Mouse (Mus musculus) adrenal gland (tissue): ENCODE results near the gene Hist2h3c2.

ENCODE experiments used
- intact Hi-C: fragments of 180-260 bp; cut with DNase I; formaldehyde crosslinking; loops from one replicate; pipeline ENCODE4 v1.15.1; 2025

Hist2h3c2 gene

DNA sequence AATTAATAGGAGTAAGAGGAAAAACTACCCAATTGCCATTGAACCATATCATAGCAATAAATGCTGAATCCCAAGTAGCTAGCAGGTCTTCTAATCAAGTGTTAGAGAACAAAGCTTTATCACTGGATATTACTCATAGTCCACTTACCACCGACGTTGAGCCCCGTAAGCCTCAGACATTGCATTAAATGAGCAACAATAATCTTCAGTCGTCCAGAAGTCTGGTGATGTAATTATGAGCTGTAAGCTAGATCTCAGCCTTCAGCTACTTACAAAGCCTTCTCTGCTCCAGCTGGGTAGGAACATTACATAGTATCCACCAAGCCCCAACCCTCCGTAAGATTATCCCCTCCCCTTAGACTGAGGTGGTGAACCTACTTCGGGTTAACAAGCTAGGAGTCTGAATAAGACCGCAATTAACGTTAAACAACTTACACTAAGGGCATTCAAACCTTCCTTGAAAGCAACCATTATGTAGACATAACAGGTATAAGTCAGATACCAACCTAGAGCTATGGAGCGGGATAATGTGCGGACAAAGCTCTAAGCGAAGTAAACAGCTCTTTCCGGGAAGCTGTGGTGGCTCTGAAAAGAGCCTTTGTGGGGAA, 919 bp downstream of the Hist2h3c2 start:
- intact Hi-C loops: no loop called here

DNA sequence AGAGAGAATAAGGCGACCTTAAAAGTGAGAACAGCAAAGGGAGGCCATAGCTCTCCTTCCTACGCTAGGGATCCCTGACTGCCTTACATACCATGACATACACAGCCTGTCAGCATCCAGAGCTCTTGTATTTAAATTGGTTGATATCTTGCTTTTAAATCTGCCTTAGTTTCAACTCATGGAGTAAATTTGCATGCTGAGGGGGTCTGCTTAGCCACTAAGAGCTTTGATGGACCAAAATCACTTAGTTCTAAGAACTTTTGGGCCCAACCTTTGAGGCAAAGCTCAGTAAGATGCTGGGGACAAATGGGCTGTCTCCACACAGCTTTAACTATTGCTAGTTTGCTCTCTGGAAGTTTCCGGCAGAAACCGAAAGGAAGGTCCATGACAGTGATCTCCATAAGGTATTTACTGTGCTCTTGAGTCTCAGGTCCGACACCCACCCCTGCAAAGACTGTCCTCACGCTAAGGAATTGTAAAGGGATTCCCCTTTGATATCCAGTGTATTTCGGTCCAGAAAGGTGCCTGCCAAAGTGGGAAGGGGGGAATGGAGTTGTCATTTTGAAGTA, 1.5 kb downstream of the Hist2h3c2 start:
- intact Hi-C loops: no loop called here

DNA sequence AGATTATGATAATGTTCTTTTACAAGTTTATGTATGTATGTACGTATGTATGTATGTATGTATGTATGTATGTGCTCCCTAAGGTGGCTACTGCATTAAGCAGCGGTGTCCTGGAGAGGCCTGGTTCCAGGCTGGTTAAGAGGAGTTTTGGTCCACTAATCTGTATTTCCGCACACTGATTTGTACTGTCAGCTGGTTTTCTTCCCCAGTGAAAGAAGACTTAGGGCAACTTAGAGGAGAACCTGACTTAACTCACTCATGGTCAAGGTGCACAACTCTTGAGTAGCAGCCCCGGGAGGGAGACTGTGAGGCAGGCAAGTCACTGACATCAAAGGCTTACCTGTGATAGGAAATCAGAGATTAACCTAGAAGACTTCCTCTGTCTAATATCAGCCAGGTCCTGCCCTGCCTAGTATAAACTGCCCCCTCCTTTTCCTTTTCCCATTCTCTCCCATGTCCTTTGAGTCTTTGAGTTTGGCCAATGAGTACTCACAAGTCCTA, 2.0 kb downstream of the Hist2h3c2 start:
- intact Hi-C loops: no loop called here

DNA sequence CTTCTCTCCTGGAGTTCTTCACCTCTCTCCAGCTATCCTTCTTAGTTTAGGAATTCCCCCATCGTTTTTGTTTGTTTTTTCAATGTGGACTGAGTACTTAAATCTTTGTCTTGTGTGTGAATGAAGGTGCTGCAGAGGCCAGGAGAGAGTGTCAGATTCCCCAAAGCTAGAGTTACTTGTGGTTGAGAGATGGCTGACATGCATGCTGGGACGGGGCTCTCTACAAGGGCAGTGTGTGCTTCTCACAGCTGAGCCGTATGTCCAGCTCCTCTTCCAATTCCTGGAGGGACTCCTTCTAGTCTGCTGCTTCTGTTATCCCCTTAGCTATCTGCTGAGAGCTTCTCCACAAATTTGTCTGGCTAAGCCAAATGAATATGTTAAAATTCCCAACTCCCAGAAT, 3.1 kb downstream of the Hist2h3c2 start:
- intact Hi-C loops: no loop called here

DNA sequence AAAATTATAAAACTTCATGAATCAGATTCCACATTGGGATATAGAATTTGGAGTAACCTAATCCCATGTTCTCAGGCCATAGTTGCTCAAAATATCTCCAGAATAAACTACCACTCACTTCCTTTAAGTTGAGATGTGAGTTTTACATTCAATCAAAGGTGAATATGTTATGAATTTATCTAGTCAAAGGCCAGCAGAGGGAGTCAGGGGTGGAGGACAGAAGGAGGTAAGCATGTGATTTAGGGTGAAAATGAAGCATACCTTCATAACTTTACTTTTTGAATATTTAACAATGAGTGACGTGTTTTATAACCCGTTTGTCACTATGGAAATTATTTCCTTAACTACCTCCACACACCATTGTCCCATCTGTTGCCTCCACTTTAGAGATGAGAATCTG, 4.0 kb downstream of the Hist2h3c2 start:
- intact Hi-C loops: no loop called here

DNA sequence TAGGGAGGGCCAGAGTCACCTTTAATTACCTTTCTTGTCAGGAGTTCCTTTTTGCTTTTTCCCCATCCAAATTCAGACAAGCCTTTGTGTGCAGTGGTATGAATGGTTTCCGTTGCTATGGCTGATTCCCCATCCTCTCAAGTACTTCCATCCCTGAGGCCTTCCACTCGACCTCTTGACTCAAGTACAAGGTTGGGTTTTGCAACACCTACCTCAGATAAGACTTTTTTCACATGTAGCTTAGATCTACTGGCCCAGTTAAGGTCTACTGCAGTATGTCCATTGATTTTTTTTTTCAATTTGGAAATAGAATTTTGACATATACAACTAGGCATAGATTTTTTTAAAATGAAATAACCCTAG, 7.2 kb downstream of the Hist2h3c2 start:
- intact Hi-C loops: no loop called here

DNA sequence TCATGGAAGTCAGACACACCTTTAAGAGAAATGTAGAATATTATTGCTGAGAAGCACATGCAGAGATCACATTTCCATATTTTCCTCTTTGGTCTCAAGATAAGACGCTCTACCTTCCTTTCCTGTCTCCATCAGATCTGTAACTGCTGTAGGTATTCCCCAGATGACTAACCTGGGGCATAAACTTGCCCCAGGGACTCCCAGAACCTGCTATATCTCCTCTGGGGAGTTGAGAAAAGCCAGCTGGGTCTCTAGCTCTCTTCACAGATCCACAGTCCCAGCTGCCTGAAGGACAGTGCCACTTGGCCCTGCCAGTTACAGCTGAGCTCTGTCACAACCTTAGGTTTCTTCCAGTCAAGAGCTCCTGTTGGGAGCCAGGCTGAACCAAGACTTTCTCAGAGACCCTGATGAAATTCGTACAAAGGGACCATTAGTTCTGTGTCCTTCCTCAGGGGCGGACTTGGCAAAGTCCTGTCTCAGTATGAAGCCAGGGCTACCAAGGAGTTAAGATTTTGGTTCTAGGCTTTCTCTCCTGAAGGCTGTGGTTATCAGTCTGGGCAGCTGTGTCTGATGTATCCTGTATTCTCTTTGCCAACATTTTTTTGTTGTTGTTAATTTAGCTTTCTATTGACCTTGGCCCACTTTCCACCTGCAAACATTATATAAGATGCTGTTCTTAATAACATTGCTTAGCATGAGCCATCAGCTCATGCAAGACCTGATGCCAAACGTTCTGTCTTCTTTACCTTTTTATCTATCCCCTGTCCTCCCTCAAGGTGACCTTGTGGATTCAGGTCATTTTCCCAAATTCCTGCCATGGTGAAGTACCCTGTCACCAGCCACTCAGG, 7.8 kb downstream of the Hist2h3c2 start:
- intact Hi-C loops: no loop called here

DNA sequence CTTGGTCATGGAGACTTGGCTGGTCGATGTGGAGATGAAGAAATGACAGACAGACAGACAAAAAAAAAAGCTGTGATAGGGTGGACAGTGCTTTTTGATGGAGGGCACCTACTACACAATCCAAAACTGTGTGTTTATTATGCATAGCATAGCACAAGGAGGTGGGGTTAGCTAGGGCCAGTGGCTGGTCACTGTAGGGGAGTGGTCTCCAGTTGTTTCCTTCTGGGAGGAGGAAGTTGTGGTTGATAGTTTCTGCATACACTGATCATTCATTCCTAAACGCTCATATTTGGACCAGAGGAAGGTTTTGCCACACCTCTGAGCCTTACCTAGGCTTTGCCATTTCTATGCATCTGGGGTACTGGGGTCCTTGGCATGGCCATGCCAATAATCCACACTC, 8.5 kb downstream of the Hist2h3c2 start:
- intact Hi-C loops: no loop called here

DNA sequence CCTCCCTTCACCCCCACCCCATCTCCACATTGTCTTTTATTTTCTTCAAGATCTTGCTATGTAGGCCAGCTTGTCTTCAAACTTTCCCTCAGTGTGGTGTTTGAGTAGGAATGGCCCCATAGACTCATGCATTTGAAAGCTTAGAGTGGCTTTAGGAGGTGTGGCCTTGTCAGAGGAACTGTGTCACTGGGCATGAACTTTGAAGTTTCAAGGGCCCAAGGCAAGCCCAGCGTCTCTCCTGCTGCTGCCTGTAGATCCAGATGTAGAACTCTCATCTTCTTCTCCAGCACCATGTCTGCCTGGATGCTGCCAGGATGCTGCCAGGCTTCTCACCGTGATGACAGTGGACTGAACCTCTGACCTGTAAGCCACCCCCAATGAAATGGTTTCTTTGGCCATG, 10.1 kb downstream of the Hist2h3c2 start:
- intact Hi-C loops: no loop called here

DNA sequence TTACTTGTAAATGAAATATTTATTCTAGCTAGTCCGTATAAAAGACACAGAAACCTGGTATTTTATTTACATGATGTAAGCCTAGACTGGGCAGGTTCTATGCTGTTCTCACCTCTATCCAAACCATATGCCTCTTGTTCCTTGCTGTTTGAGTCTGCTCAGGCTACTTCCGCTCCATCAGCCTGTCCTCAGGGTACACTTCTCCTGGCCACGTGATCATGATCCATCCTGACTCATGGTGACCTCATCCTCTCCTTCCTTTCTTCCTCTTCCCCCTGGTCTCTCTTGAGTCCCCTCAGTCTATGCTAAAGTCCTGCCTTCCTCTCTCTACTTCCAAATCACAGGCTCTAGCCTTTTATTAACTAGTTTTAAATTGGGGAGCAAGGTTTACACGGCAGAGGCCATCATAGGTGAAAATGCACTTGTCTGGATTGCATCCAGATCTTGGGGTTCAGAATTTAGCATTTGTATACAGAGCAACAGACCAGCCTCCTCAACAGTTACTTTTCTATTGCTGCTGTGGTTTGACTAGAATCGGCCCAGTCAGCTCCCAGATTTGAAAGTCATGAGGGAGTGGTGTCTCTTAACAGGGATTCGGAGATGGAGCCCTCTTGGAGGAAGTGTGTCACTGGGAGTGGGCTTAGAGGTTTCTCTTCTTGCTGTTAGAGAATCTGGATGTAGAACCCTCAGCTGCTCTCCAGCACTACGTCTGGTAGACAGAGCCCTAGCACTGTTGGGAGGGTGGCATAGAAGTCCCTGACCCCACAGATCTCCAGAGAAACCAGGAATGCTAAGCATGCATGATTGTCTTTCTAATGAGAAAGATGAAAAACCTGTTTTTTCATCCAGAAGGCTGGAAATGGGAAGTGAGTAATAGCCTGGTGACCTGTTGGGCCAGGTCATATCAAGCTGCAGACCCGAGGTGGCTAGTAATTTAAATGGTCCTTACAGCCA, 12.0 kb downstream of the Hist2h3c2 start:
- intact Hi-C loops: no loop called here

DNA sequence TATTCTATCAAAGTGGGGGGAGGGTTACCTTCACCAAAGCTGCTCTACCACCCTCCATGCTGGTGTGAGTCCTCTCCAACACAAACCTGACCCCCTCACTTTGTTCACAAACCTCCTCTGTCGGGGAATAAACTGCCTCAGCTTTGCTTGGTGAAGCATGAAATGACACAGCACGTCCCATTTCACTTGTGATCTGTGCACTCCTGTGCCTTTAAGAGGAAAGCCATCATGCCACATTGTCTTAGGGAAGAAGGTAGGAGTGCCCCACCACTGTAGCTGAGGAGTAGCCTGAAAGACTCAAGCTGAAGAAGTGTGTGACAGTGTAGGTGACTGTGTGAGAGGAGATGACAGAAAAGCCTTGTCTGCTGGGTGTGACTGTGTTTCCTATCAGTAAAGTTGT, 13.5 kb downstream of the Hist2h3c2 start:
- intact Hi-C loops: no loop called here

DNA sequence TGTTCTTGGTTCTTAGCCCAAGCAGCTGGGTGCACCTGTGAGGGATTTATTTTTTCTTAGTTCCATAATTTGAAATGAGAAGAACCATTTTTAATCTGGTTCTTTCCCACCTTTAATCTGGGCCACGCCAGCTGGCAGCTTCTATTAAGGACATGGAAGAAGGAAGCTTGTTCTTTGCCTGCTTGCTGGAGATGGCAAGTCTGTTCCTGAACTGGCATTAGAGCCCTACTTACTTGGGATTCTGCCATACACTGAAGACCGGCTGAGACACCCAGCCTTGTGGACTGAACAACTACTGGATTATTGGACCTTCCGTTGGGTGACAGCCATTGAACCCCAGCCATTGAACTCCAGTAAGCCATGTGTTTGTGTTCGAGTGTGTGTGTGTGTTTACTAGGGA, 16.2 kb downstream of the Hist2h3c2 start:
- intact Hi-C loops: no loop called here

DNA sequence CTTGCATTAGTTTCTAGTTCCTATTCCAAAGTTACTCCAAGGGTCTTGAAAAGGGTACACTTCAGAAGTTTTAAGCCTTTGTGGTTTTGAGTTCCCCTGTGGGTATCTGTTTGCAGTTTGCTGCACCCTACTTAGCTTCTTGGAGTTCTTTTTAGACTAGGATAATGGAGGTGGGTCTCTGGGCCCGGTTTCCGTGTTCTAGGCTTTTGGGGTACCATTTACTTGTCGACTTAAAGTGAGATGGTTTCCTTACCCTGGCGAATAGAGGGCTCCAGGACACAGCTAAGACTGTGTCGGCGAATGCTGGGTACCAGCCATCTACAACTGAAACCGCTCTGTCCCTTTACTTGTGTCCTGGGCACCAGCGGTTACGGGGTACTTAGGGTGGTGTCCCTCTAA, 17.3 kb downstream of the Hist2h3c2 start:
- intact Hi-C loops: loop anchor here (2.0 kb wide), 1 partner anchor 23 kb away; the partner anchor contains the start of gene Hist2h2aa1

DNA sequence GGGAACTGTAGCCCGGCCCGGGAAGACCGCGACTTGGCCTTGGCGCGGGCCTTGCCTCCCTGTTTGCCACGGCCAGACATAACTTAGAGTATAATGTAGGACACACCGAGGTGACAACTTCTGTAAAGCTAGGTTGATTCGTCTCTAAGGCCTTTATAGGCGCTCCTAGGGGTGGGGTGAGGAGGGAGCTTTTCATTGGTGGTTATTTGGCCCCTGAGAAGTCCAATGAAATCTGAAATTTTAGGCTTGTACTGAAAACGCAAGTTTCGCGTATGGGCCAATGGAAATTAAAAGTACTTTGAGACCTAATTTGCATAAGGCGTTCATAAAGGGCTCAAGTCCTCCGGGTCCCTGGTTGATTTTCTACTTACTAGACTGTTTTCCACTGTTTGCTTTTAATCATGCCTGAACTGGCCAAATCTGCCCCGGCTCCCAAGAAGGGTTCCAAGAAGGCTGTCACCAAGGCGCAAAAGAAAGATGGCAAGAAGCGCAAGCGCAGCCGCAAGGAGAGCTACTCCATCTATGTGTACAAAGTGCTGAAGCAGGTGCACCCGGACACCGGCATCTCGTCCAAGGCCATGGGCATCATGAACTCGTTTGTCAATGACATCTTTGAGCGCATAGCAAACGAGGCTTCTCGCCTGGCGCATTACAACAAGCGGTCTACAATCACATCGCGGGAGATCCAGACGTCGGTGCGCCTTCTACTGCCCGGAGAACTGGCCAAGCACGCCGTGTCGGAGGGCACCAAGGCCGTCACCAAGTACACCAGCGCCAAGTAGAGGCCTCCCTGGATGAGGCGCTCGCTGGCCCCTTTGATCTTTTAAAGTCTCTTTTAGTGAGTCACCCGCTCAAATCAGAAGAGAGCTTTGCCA, 17.9 kb downstream of the Hist2h3c2 start, which contains the start of the genes Hist2h2ac and Hist2h2be:
Gene Hist2h2ac, minus strand, starts transcription at position 116 of the 875 bp plus-strand sequence.
Gene Hist2h2be, plus strand, starts transcription at position 355 of the 875 bp plus-strand sequence.
- intact Hi-C loops: loop anchor here (2.0 kb wide), 1 partner anchor 24 kb away; the partner anchor contains the start of gene Hist2h2aa1

DNA sequence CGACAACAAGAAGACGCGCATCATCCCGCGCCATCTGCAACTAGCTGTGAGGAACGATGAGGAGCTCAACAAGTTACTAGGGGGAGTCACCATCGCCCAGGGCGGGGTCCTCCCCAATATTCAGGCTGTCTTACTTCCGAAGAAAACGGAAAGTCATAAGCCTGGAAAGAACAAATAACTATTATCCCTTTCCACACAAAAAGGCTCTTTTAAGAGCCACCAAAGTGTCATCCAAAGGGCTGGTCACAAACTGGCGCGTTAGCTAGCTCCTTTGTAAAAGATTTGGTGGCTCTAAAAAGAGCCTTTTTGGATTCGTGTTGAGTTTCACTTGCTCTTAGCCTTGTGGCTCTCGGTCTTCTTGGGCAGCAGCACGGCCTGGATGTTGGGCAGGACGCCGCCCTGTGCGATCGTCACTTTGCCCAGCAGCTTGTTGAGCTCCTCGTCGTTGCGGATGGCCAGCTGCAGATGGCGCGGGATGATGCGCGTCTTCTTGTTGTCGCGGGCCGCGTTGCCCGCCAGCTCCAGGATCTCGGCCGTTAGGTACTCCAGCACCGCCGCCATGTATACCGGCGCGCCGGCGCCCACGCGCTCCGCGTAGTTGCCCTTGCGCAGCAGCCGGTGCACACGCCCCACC, 18.7 kb downstream of the Hist2h3c2 start:
- intact Hi-C loops: loop anchor here (2.0 kb wide), 1 partner anchor 25 kb away; the partner anchor contains the start of gene Hist2h2aa1

DNA sequence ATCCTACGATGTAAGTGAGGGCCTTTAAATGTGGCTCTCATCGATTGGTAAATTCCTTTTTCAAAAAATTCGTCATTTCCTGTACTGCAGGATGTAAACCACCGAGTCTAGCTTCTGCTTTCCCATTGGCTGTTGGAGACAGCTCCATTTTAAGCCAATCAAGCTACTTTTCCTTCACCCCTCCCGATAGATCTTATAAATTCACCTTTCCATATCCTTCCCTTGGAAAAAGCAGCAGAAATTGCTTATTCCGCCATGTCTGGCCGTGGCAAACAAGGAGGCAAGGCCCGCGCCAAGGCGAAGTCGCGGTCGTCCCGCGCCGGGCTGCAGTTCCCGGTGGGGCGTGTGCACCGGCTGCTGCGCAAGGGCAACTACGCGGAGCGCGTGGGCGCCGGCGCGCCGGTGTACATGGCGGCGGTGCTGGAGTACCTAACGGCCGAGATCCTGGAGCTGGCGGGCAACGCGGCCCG, 19.2 kb downstream of the Hist2h3c2 start, which contains the start of the genes Bola1 and Hist2h2ab:
Gene Bola1, minus strand, starts transcription at position 49 of the 470 bp plus-strand sequence.
Gene Hist2h2ab, plus strand, starts transcription at position 205 of the 470 bp plus-strand sequence.
- intact Hi-C loops: loop anchor here (2.0 to 5.0 kb wide), 3 partner anchors 25 to 57 kb away; partner anchors contain the start of genes Hist2h2aa1, Hist2h4 and Mtmr11

DNA sequence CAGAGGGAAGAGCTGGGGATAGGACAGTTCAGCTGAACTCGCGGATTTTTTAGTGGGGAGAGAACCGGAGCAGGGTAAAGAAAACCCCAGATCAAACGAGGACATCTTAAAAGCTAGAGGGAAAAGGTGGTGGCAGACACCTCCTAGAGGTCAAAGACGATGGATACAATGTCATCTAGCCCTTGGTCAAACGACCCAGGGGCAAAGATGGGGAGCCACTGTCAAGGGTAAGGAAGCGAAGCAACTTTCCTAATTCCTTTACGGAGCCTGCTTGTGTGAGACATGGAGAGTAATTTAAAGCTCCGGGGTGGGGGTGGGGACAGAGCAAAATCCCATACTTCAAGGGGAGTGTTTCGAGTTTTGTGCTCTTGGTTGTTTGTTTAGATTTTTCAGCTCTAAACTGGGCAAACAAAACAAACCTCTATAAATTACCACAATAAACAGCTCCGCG, 19.7 kb downstream of the Hist2h3c2 start:
- intact Hi-C loops: loop anchor here (5.0 kb wide), 2 partner anchors 43 to 57 kb away; partner anchors contain the start of genes Hist2h4 and Mtmr11

DNA sequence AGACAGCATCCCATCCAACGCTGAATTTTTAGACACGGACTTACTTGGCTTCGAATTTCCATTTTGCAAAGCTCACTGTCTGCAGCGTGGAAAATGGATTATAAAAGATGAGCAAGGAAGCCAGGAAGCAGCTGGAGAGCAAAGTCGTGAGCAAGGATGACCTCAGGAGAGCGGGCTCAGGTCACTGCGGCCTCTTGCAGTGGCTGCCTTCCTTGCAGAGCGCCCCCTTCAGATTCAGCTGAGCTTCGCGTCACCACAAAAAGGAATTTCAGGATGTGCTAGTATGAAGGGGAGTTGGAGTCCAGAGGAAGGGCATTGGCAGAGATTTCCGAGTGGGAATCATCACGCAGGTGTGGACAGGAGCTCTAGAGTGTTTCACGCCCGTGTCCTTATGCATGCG, 29.7 kb downstream of the Hist2h3c2 start:
- intact Hi-C loops: no loop called here

DNA sequence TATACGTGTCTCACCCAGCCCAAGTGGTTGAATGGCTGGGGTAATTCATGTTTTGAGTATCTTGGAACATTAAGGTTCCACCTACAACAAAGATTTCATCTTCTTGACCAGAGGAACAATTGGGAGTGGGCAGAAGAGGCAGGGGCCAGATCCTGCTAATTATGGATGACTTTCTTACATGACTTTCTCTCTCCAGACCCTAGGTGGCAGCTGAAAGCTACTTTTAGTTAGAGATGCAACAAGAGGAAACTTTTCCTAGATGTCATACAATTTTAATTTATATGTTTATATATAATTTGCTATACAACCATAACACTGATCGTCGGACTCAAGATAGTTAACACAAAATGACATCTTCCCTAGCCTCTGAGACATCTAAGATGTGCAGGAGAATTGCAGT, 31.1 kb downstream of the Hist2h3c2 start:
- intact Hi-C loops: no loop called here
